Mouse (Mus musculus): ENCODE measurements around the gene Gm47841. TPM values are rescaled to one million over a fixed set of nuclear protein-coding genes. Genes with fewer than 3 reads are reported as not detected.

The Gm47841 gene
- polyA plus RNA-seq, 1 experiment from 2014 or later: not detected

DNA sequence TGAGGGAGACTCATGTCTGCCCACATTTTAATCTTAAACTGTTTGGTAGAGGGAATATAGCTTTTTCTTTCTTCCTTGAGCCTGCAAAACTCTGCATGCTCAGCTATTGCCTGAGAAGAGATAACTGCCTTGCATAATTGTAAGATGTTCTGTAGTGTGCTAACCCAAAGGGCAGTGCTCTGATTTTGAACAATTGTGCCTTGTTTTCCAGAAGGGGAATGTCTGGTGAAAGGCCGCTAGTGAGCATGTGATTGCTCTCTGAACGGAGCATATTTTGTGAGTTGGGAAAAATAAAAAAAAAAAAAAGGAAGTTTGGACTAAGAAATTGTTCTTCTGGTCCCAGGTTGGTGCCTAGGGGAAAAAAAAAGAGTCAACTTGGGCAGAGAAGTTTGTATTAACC is 18.2 kb downstream of the Gm47841 start:
- H3K9me3 ChIP-seq (replicated peaks): no peaks in the 10 kb centered on the region
- no peaks in the 10 kb centered on the region for H3K36me3 ChIP-seq (replicated peaks)
- no peak overlapping the region for H3K9ac ChIP-seq
- peaks cover 27% of the 10 kb centered on the region for H3K27me3 ChIP-seq
- 58% methylated on average over 2 of the region's 2 CpGs for WGBS (ENCODE audit: insufficient replicate concordance)
- H3K4me3 ChIP-seq (replicated peaks): no peak overlapping the region
- ATAC-seq (ENCODE audit: insufficient read depth): no peak
- no peak overlapping the region for H3K4me2 ChIP-seq
- no peaks in the 10 kb centered on the region for H3K4me1 ChIP-seq (replicated peaks)
- H3K27ac ChIP-seq (replicated peaks): no peak overlapping the region

DNA sequence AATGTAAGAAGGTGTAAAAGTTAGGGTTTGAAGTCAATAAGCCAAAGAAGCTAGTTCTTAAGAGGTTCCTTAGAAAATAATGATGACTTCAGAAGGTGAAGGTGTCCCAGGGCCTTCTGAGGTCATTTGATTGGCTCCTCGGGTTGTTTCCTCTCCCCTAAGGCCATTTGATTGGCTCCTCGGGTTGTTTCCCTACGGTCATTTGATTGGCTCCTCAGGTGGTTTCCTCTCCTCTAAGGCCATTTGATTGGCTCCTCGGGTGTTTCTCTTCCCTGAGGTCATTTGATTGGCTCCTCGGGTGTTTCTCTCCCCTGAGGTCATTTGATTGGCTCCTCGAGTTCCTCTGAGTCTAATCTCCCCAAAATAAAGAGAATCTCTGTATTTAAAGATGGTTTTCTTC is 35.8 kb downstream of the Gm47841 start:
- Histone ChIP-seq H3K36me3 (replicated peaks) (no peaks in the 10 kb centered on the region), H3K4me2 (no peak overlapping the region), H3K27me3 (peaks cover 17% of the 10 kb centered on the region), H3K27ac (replicated peaks) (no peak overlapping the region), H3K4me3 (replicated peaks) (no peak overlapping the region), H3K4me1 (replicated peaks) (no peaks in the 10 kb centered on the region), H3K9me3 (replicated peaks) (no peaks in the 10 kb centered on the region), H3K9ac (no peak overlapping the region)
- 54% methylated on average over 6 of the region's 6 CpGs for WGBS (ENCODE audit: insufficient replicate concordance)
- no peak for ATAC-seq (ENCODE audit: insufficient read depth)

DNA sequence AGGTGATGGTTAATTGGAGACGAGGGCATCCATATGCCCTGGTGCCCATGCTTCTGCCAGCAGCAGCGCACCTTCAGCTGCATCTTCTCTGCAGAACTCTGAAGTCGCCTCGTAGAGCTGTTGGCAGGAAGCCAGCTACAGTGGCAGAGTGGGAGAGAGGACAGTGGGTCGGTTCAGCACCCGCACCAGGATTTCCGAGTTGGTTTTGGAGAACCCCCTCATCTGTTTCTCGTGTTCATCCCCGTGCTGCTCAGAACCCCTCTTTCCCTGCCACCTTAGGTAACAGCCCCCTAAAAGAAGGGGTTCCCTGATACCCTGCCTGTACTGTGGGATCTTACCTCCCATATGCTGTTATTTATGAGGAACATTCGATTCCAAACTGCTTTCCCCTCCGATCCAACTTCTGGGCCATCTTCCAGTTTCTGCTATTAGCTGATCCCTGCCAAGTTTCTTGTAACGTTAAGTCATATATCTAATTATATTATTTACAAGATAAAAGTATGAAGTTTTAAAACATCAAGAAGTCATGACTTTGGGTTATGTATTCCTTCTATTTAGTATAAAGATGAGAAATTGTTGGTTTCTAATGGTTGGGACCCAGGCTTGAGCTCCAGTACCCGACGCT is 38.7 kb downstream of the Gm47841 start:
- Histone ChIP-seq H3K4me3 (replicated peaks) (no peak overlapping the region), H3K36me3 (replicated peaks) (no peaks in the 10 kb centered on the region), H3K9ac (no peak overlapping the region), H3K4me1 (replicated peaks) (no peaks in the 10 kb centered on the region), H3K9me3 (replicated peaks) (no peaks in the 10 kb centered on the region), H3K27ac (replicated peaks) (no peak overlapping the region), H3K4me2 (no peak overlapping the region), H3K27me3 (peaks cover 16% of the 10 kb centered on the region; the same call in 1 of the 2 replicates)
- 65% methylated on average over 14 of the region's 14 CpGs for WGBS (ENCODE audit: insufficient replicate concordance)
- no peak for ATAC-seq (ENCODE audit: insufficient read depth)

DNA sequence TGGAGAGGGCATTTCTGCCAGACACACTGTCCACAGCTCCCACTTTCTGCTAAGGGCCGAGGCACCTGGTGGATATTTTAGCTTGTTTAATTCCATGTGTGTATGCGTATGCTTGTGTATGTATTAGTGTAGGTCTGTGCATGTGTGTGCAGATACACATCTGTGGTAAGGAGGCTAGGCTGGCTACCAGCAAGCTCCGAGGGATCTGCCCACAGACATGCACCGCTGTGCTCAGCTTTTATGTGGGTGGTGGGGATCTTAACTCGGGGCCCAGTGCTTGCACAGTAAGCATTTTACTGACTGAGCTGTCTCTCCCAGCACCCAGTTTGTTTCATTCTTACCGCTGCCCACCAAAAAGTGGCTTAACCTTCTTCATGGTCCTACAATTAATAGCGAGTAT is 40.0 kb downstream of the Gm47841 start:
- H3K9ac ChIP-seq: no peak overlapping the region
- H3K36me3 ChIP-seq (replicated peaks): no peaks in the 10 kb centered on the region
- H3K9me3 ChIP-seq (replicated peaks): no peaks in the 10 kb centered on the region
- 51% methylated on average over 7 of the region's 7 CpGs for WGBS (ENCODE audit: insufficient replicate concordance)
- H3K4me3 ChIP-seq (replicated peaks): no peak overlapping the region
- no peaks in the 10 kb centered on the region for H3K4me1 ChIP-seq (replicated peaks)
- no peak overlapping the region for H3K4me2 ChIP-seq
- no peak overlapping the region for H3K27ac ChIP-seq (replicated peaks)
- no peak for ATAC-seq (ENCODE audit: insufficient read depth)
- peaks cover 16% of the 10 kb centered on the region for H3K27me3 ChIP-seq

DNA sequence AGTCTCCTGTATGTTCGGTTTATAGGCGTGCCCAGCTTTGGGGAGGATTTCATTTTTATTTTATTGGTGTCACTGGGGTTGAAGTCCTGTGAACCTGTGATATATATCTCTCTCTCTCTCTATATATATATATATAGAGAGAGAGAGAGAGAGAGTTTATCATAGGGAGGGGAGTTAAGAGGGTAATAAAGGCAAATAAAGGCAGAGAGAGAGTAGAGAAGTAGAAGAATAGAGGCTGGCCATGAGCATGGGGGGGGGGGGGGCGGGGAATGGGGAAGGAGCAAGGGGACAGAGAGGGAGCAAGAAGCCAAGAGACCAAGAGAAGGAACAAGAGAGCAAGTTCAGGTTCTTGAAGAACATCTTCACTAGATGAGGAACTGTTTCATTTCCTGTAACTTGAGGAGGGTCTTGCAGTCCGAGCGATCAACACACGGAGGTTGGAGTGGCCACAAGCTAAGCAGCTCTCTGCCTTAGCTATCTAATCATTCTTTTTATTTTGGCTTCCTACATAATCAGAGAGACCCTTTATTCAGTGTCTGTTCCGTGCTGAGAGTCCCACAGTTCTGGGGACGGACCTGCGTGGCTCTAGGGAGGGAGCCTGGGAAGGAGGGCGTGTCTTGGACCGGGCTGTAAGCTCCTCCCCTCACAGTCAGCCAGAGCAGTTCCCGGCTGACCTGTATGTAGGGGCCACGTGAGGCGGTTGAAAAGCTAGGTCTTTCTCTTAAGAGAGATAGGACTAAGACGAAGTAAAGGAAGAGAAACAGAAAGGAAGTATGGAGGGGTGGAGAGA is 40.8 kb downstream of the Gm47841 start:
- 11% methylated on average over 14 of the region's 15 CpGs for WGBS (ENCODE audit: insufficient replicate concordance)
- no peak for ATAC-seq (ENCODE audit: insufficient read depth)

DNA sequence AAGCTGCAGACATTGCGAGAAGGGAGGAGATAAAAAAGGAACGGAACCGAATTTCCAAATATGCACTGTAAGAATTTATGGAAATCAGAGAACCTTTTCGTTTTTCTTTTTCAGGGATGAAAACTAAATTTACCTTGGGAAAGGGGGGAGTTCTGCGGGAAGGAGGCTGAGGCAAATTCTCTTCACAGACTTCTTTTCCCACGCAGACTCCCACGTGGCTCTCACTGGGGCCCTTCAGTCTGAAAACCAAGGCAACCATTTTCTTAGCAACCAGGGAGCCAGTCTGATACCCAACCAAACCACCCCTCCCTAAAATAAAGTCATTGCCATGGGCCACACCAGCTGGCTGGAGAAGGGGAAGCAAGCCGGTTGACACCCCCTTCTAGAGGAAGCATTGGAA is 41.5 kb downstream of the Gm47841 start:
- H3K27me3 ChIP-seq: peaks cover 16% of the 10 kb centered on the region
- no peaks in the 10 kb centered on the region for H3K9me3 ChIP-seq (replicated peaks)
- no peak overlapping the region for H3K27ac ChIP-seq (replicated peaks)
- no peak overlapping the region for H3K9ac ChIP-seq
- no peaks in the 10 kb centered on the region for H3K4me1 ChIP-seq (replicated peaks)
- 57% methylated on average over 8 of the region's 8 CpGs for WGBS (ENCODE audit: insufficient replicate concordance)
- ATAC-seq (ENCODE audit: insufficient read depth): no peak
- no peak overlapping the region for H3K4me3 ChIP-seq (replicated peaks)
- no peak overlapping the region for H3K4me2 ChIP-seq
- H3K36me3 ChIP-seq (replicated peaks): no peaks in the 10 kb centered on the region

More for the DNA sequence above, 40.8 kb downstream of the Gm47841 start:
- H3K36me3 ChIP-seq (replicated peaks): no peaks in the 10 kb centered on the region
- H3K9me3 ChIP-seq (replicated peaks): no peaks in the 10 kb centered on the region
- H3K27me3 ChIP-seq: peaks cover 16% of the 10 kb centered on the region
- peak overlapping the region; percentile 28; the same call in 1 of the 2 replicates for H3K4me3 ChIP-seq (replicated peaks)
- H3K9ac ChIP-seq: no peak overlapping the region
- H3K27ac ChIP-seq (replicated peaks): no peak overlapping the region
- H3K4me1 ChIP-seq (replicated peaks): no peaks in the 10 kb centered on the region
- peak overlapping the region; percentile 59 for H3K4me2 ChIP-seq

DNA sequence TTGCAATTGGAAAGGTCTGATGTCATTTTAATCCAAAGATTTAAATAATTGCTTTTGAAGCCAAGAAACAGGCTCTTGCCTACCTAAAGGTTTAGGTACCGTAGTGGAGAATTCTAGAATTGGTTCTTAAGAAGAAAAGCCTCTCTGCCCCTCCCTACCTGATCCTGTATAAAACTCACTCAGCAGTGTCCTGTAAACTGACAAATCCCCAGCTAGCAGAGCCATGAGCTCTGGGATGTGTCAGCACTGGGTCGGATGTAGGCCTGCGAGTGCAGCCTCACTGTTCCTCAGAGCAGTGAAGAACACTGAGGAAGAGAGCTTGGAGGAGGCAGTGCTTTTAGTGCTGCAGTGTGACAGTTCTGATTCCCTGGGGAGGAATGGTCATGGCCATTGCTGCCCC is 42.7 kb downstream of the Gm47841 start:
- Histone ChIP-seq H3K36me3 (replicated peaks) (no peaks in the 10 kb centered on the region), H3K9me3 (replicated peaks) (no peaks in the 10 kb centered on the region), H3K27ac (replicated peaks) (no peak overlapping the region), H3K4me3 (replicated peaks) (no peak overlapping the region), H3K4me1 (replicated peaks) (no peaks in the 10 kb centered on the region), H3K27me3 (peaks cover 16% of the 10 kb centered on the region), H3K4me2 (no peak overlapping the region), H3K9ac (no peak overlapping the region)
- WGBS (ENCODE audit: insufficient replicate concordance): 51% methylated on average over 3 of the region's 3 CpGs
- no peak for ATAC-seq (ENCODE audit: insufficient read depth)

DNA sequence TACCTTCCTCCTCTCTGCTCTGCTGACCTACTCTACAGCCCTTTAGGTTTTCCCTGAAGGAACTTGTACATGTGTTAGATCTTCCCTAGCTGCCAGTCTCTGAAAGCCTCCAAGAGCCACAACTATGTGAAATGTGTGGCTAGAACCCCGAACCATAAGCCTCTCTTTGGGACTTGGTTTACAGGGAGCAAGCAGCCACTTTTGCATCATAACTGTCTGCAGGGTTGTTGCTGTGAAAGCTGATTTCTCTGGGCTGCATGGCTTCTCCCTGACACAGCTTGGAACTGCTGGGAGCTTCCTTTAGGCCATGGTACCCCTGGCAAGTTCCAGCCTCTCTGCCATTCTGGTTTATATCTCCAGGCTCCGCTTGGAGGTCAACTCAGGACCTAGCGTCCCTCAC is 44.7 kb downstream of the Gm47841 start:
- ATAC-seq (ENCODE audit: insufficient read depth): no peak
- Histone ChIP-seq H3K4me1 (replicated peaks) (no peaks in the 10 kb centered on the region), H3K4me2 (no peak overlapping the region), H3K27me3 (peaks cover 6% of the 10 kb centered on the region), H3K36me3 (replicated peaks) (no peaks in the 10 kb centered on the region), H3K27ac (replicated peaks) (no peak overlapping the region), H3K4me3 (replicated peaks) (no peak overlapping the region), H3K9me3 (replicated peaks) (no peaks in the 10 kb centered on the region), H3K9ac (no peak overlapping the region)
- WGBS (ENCODE audit: insufficient replicate concordance): 63% methylated on average over 3 of the region's 3 CpGs

DNA sequence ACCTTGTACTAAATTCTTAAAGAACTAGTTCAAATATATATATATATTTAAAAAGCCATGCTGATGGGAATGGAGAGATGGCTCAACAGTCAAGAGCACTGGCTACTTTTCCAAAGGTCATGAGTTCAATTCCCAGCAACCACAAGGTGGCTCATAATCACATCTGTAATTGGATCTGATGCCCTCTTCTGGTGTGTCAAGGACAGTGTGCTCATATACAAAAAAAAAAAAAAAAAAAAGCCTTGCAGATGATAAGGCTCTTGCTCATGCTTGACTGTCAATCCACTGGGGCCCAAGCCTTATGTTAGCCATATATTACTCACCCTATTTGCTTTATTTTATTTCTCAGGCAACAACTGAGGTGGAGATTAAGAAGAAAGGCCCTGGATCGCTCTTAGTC is 45.5 kb downstream of the Gm47841 start:
- H3K4me1 ChIP-seq (replicated peaks): no peaks in the 10 kb centered on the region
- no peak overlapping the region for H3K27ac ChIP-seq (replicated peaks)
- no peak overlapping the region for H3K4me3 ChIP-seq (replicated peaks)
- H3K4me2 ChIP-seq: no peak overlapping the region
- no peak overlapping the region for H3K9ac ChIP-seq
- H3K9me3 ChIP-seq (replicated peaks): no peaks in the 10 kb centered on the region
- 72% methylated on average over 1 of the region's 1 CpGs for WGBS (ENCODE audit: insufficient replicate concordance)
- H3K36me3 ChIP-seq (replicated peaks): no peaks in the 10 kb centered on the region
- peaks cover 3% of the 10 kb centered on the region; the same call in 1 of the 2 replicates for H3K27me3 ChIP-seq
- no peak for ATAC-seq (ENCODE audit: insufficient read depth)

DNA sequence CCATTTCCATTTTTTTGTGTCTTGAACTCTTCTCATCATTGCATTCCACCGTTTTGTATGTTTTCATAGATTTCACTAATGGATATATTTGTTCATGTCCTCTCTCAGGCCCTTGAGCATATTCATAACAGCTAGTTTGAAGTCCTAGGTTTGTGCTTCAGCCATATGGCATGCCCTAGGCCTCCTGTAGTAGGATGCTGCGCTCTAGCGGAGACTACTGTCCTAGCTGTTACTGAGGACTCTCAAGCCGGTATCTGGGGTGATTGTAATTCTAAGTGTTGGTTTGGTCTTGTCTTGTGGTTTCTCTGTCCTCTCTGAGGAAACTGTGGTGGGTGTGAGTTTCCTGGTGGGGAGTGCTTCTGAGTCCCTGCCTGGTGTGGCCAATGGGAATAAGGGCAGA is 50.1 kb downstream of the Gm47841 start:
- H3K27ac ChIP-seq (replicated peaks): no peak overlapping the region
- no peak overlapping the region for H3K9ac ChIP-seq
- no peak overlapping the region for H3K4me3 ChIP-seq (replicated peaks)
- 19% methylated on average over 4 of the region's 4 CpGs for WGBS (ENCODE audit: insufficient replicate concordance)
- no peaks in the 10 kb centered on the region for H3K36me3 ChIP-seq (replicated peaks)
- no peaks in the 10 kb centered on the region for H3K4me1 ChIP-seq (replicated peaks)
- H3K27me3 ChIP-seq: no peaks in the 10 kb centered on the region
- no peaks in the 10 kb centered on the region for H3K9me3 ChIP-seq (replicated peaks)
- ATAC-seq (ENCODE audit: insufficient read depth): no peak
- H3K4me2 ChIP-seq: no peak overlapping the region
